Mouse (Mus musculus) right cerebral cortex, postnatal 36 days (tissue): Measurements from ENCODE around the gene Cldn15.
"Not testable (repeated sequence)": the region's sequence is repeated elsewhere in the genome, so short reads cannot be mapped to it uniquely, and the experiment has no call there.

Experiments
- DNase-seq, 2 experiments: peaks; one replicate each; pipeline ENCODE4 v3.0.0; 2022; ENCODE audit warnings: low spot score in 2 of 2, mixed read lengths in 1 of 2

Gene Cldn15

GRCm38 (mm10) chr5:136949551-136950336 is 16.7 kb upstream of the Cldn15 start:
- DNase-seq = not testable (repeated sequence)

GRCm38 (mm10) chr5:136950521-136950920 is 15.9 kb upstream of the Cldn15 start:
- no peak for DNase-seq

GRCm38 (mm10) chr5:136952153-136952552 is 14.3 kb upstream of the Cldn15 start:
- DNase-seq = no peak

GRCm38 (mm10) chr5:136953015-136953414 is 13.4 kb upstream of the Cldn15 start, which contains the start of gene Fis1:
Fis1 (plus strand) TSS chr5:136953275.
- DNase-seq = peak; percentile 94 to 96

- peak in 1 of 2 experiments; percentile 27 for DNase-seq
These were observed 12.9 kb upstream of the Cldn15 start for GRCm38 (mm10) chr5:136953440-136953951.

- DNase-seq = no peak
These were observed 10.8 kb upstream of the Cldn15 start for GRCm38 (mm10) chr5:136955622-136956021.

GRCm38 (mm10) chr5:136957250-136957649 is 9.2 kb upstream of the Cldn15 start:
- DNase-seq = no peak

GRCm38 (mm10) chr5:136958991-136959605 is 7.3 kb upstream of the Cldn15 start:
- no peak for DNase-seq

GRCm38 (mm10) chr5:136960053-136960452 is 6.4 kb upstream of the Cldn15 start:
- no peak for DNase-seq

- DNase-seq = no peak
These were observed 5.0 kb upstream of the Cldn15 start for GRCm38 (mm10) chr5:136961334-136961982.

- peak; percentile 89 to 92 for DNase-seq
These were observed 4.4 kb upstream of the Cldn15 start for GRCm38 (mm10) chr5:136961983-136962461.

- DNase-seq = peak; percentile 43 to 72
These were observed 3.9 kb upstream of the Cldn15 start for GRCm38 (mm10) chr5:136962501-136962900.

GRCm38 (mm10) chr5:136962966-136963540 is 3.4 kb upstream of the Cldn15 start:
- DNase-seq = no peak

- DNase-seq = no peak
These were observed 1.2 kb upstream of the Cldn15 start for GRCm38 (mm10) chr5:136965210-136965609.

- DNase-seq = no peak
These were observed 730 bp upstream of the Cldn15 start for GRCm38 (mm10) chr5:136965686-136966085.

- DNase-seq = no peak
These were observed 542 bp downstream of the Cldn15 start for GRCm38 (mm10) chr5:136966861-136967455.

GRCm38 (mm10) chr5:136967592-136967991 is 1.2 kb downstream of the Cldn15 start:
- no peak for DNase-seq

GRCm38 (mm10) chr5:136970703-136971102 is 4.3 kb downstream of the Cldn15 start:
- DNase-seq = no peak

- no peak for DNase-seq
These were observed 7.3 kb downstream of the Cldn15 start for GRCm38 (mm10) chr5:136973670-136974069.

GRCm38 (mm10) chr5:136977769-136978168 is 11.4 kb downstream of the Cldn15 start:
- no peak for DNase-seq

GRCm38 (mm10) chr5:136979762-136980161 is 13.3 kb downstream of the Cldn15 start:
- DNase-seq = no peak
